Mouse (Mus musculus) hindbrain, postnatal 0 days (tissue): ENCODE data around the gene Ispd. TPM values are rescaled to one million over a fixed set of nuclear protein-coding genes. Genes with fewer than 3 reads are reported as not detected.

ENCODE experiments used
- ATAC-seq: fragments of 200-750 bp; cut with Nextera tagmentation; 2 replicates; pipeline ENCODE4 v1.8.0; 2017; ENCODE audit warnings: mild to moderate bottlenecking, moderate TSS enrichment, moderate library complexity
- DNase-seq: peaks from one replicate; pipeline ENCODE4 v3.0.0-alpha.2; 2015; ENCODE audit warnings: low spot score
- H3K27ac ChIP-seq: fragments of 300-500 bp; sonication (generic); 2 replicates; pipeline ENCODE4 v1.5.1; 2014; ENCODE audit warnings: mild to moderate bottlenecking
- H3K27me3 ChIP-seq: fragments of 300-500 bp; sonication (generic); 2 replicates; pipeline ENCODE4 v1.6.1; 2014; ENCODE audit warnings: low read length, mixed read lengths; ENCODE audit not compliant: insufficient read depth
- H3K36me3 ChIP-seq: fragments of 300-500 bp; sonication (generic); 2 replicates; pipeline ENCODE4 v1.6.1; 2014; ENCODE audit warnings: low read length, mixed read lengths; ENCODE audit not compliant: insufficient read depth
- H3K4me1 ChIP-seq: fragments of 300-500 bp; sonication (generic); 2 replicates; pipeline ENCODE4 v1.6.1; 2014; ENCODE audit warnings: antibody characterized with exemption, low read length, mixed read lengths; ENCODE audit not compliant: insufficient read depth
- H3K4me2 ChIP-seq: fragments of 300-500 bp; sonication (generic); 2 replicates; pipeline ENCODE4 v1.6.1; 2014; ENCODE audit warnings: low read depth, mild to moderate bottlenecking, low read length, moderate library complexity, mixed read lengths
- H3K4me3 ChIP-seq: fragments of 300-500 bp; sonication (generic); 2 replicates; pipeline ENCODE4 v1.5.1; 2014; ENCODE audit warnings: low read length
- H3K9ac ChIP-seq: fragments of 300-500 bp; sonication (generic); replicated peaks from 2 replicates; pipeline ENCODE4 v1.6.1; 2014; ENCODE audit warnings: mild to moderate bottlenecking, low read length, moderate library complexity, mixed read lengths
- H3K9me3 ChIP-seq: fragments of 300-500 bp; sonication (generic); 2 replicates; pipeline ENCODE4 v1.6.1; 2016; ENCODE audit warnings: low read length, mixed read lengths
- CTCF ChIP-seq: IDR thresholded peaks from 2 replicates; pipeline ENCODE4 v1.5.1; 2016; ENCODE audit warnings: antibody characterized with exemption, control low read depth, low read depth
- WGBS: fragments of 180-500 bp; shearing (Covaris S2); extraction: QIAGEN DNeasy Blood & Tissue Kit; methylation state at CpG from one replicate; pipeline ENCODE4 v1.1.7; 2014; 5-methylcytosine and 5-hydroxymethylcytosine counted together
- polyA plus RNA-seq: library from polyadenylated mRNA; unstranded; fragments of >200 nt; fragmentation: Nextera tagmentation; extraction: Ambion mirVana; gene quantifications from 2 replicates; pipeline ENCODE4 v1.2.1, GENCODE M21; 2015
- total RNA-seq: library from RNA; depleted of rRNA; stranded (reverse); fragments of >200 nt; gene quantifications from 2 replicates; pipeline ENCODE4 v1.2.3, GENCODE M21; 2014

The Ispd gene
- total and polyA plus RNA-seq, 2 experiments from 2014 or later, result 7.6 to 13.3 TPM

DNA sequence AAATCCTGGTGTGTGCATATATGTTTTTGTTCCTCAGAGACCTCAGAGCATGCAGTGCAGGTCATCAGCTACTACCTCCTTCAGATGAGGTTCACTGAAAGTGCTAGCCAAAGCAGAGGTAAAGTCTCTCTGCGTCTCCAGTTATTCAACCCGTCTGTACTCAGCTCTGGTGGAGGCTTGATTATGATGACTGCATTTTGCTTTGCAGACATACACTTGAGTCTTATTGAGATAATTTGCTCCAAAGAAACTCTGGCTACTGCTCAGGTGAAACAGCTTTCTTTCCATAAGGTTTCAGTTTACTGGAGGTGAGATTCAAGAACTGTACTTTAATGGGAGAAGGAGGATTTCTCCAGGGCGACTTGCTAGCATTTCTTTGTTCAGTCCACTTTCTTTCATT, 339.5 kb downstream of the Ispd start:
- no peaks in the 10 kb centered on the region for H3K27me3 ChIP-seq

DNA sequence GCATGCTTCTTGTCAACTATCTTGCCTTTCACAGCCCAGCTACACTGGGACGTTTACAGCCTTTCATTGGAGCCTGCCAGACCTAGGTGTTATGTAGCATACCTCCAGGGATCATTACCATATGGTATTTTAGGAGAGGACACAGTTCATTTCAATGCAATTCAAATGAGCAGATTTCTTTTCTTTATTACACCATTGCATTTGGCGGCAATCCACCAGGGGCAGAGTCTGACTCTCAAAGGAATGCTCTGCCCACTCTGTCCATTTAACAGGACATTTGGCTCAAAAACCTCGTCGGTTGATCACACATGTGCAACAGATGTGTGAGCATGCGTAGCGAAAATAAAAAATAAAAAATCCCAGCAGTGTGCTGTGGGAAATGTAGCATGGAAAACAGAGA, 340.0 kb downstream of the Ispd start:
- no peak overlapping the region for H3K4me3 ChIP-seq
- H3K9ac ChIP-seq, result no peak overlapping the region
- WGBS, result 34% methylated on average over 6 of the region's 6 CpGs
- TF ChIP-seq CTCF, result no peak
- DNase-seq (peak; percentile 35), ATAC-seq (no peak)
- no peak overlapping the region for H3K27ac ChIP-seq
- no peaks in the 10 kb centered on the region for H3K9me3 ChIP-seq
- no peaks in the 10 kb centered on the region for H3K4me1 ChIP-seq
- no peaks in the 10 kb centered on the region for H3K27me3 ChIP-seq
- no peaks in the 10 kb centered on the region for H3K36me3 ChIP-seq
- H3K4me2 ChIP-seq, result no peak overlapping the region

More for the DNA sequence above, 339.5 kb downstream of the Ispd start:
- DNase-seq, result no peak
- TF ChIP-seq CTCF, result no peak
- 77% methylated on average over 3 of the region's 3 CpGs for WGBS
- Histone ChIP-seq H3K9me3 (no peaks in the 10 kb centered on the region), H3K27ac (no peak overlapping the region), H3K4me1 (no peaks in the 10 kb centered on the region), H3K9ac (no peak overlapping the region), H3K4me3 (no peak overlapping the region), H3K4me2 (no peak overlapping the region), H3K36me3 (no peaks in the 10 kb centered on the region)
- ATAC-seq, result no peak

DNA sequence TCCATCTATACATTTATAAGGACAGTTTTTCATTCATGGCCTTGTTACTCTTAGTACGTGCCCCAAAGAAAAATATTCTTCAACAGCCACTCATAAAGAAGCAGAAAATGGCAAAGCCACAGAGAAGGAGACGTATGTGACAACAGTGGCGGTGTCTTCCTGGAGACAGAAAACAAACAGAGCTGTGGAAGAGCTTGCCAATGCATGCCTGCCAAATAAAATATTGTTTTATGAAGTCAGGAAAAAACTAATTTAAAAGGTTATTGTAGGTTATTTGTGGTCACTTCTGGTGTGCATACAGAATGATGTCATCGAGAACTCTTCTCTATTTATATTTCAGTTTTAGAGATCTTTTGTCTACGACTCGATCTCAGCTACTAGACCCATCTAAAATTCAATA, 341.5 kb downstream of the Ispd start:
- no peak for DNase-seq
- ATAC-seq, result no peak
- Histone ChIP-seq H3K27me3 (no peaks in the 10 kb centered on the region), H3K36me3 (no peaks in the 10 kb centered on the region), H3K9me3 (no peaks in the 10 kb centered on the region), H3K4me2 (no peak overlapping the region), H3K4me3 (no peak overlapping the region), H3K27ac (no peak overlapping the region), H3K4me1 (no peaks in the 10 kb centered on the region), H3K9ac (no peak overlapping the region)
- WGBS, result 77% methylated on average over 6 of the region's 6 CpGs
- TF ChIP-seq CTCF, result no peak

DNA sequence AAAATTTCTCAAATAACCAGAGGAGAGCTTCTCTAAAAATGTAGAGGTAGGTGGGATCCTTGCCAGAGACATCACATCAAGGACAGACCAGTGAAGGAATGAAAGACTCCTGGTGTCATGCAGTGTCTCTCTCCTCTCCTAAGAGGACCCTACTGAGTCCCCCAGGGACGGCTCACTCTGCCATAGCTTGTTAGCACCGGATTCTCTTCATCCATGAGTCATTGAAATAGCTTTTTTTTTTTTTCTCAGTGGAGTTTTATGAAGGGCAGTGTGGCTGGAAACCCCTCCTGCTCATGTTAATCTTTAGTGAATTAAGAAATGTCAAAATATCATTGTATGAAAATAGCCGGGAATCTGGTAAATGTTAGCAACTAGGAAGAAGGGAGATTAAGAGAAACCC, 342.1 kb downstream of the Ispd start:
- no peak overlapping the region for H3K4me3 ChIP-seq
- no peaks in the 10 kb centered on the region for H3K27me3 ChIP-seq
- no peaks in the 10 kb centered on the region for H3K9me3 ChIP-seq
- TF ChIP-seq CTCF, result no peak
- no peaks in the 10 kb centered on the region for H3K36me3 ChIP-seq
- H3K4me1 ChIP-seq, result no peaks in the 10 kb centered on the region
- DNase-seq (no peak), ATAC-seq (no peak)
- WGBS, result 80% methylated on average over 3 of the region's 3 CpGs
- H3K27ac ChIP-seq, result no peak overlapping the region
- no peak overlapping the region for H3K9ac ChIP-seq
- no peak overlapping the region for H3K4me2 ChIP-seq

DNA sequence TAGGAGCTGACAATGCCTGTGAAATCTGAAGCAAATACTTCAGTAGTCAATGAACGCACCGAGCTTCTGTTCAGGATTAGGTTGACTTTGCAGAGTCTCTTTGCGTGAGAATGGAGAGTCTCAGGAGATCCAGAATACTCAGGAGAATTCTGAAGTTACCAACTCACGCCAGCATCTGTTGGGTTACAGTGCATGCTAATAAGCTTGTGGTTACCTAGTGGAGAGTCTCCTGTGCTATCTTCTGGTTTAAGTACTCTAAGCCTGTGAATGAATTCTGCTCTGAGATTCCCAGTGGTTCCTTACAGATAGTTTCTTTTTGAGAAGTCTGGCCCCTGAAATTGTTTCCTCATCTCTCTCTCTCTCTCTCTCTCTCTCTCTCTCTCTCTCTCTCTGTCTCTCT, 343.0 kb downstream of the Ispd start:
- H3K9me3 ChIP-seq, result no peaks in the 10 kb centered on the region
- H3K27ac ChIP-seq, result no peak overlapping the region
- H3K9ac ChIP-seq, result no peak overlapping the region
- no peaks in the 10 kb centered on the region for H3K27me3 ChIP-seq
- no peak overlapping the region for H3K4me3 ChIP-seq
- H3K36me3 ChIP-seq, result no peaks in the 10 kb centered on the region
- WGBS, result 74% methylated on average over 4 of the region's 4 CpGs
- H3K4me1 ChIP-seq, result no peaks in the 10 kb centered on the region
- no peak for DNase-seq
- no peak overlapping the region for H3K4me2 ChIP-seq
- TF ChIP-seq CTCF, result no peak
- ATAC-seq, result no peak

DNA sequence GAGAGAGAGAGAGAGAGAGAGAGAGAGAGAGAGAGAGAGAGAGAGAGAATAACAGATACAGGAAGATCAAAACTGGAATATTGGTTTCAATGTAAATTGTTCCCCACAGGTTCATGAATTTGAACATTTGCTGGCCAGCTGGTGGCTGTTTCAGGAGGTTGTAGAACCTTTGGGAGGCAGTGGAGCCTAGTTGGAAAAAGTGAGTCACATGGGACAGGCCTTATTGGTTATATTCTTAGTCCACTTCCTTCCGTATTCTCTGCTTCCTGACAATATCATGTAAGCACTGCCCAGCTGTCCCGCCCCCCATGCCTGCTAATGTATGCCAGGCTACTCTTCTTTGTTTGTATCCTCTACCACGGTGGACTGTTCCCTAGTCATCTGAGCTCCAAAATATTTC, 344.0 kb downstream of the Ispd start:
- Histone ChIP-seq H3K4me1 (no peaks in the 10 kb centered on the region), H3K9ac (no peak overlapping the region), H3K4me2 (no peak overlapping the region), H3K27ac (no peak overlapping the region), H3K27me3 (no peaks in the 10 kb centered on the region), H3K36me3 (no peaks in the 10 kb centered on the region), H3K9me3 (no peaks in the 10 kb centered on the region), H3K4me3 (no peak overlapping the region)
- no peak for TF ChIP-seq CTCF
- WGBS, result 90% methylated on average over 3 of the region's 3 CpGs
- ATAC-seq, result no peak
- DNase-seq, result no peak

DNA sequence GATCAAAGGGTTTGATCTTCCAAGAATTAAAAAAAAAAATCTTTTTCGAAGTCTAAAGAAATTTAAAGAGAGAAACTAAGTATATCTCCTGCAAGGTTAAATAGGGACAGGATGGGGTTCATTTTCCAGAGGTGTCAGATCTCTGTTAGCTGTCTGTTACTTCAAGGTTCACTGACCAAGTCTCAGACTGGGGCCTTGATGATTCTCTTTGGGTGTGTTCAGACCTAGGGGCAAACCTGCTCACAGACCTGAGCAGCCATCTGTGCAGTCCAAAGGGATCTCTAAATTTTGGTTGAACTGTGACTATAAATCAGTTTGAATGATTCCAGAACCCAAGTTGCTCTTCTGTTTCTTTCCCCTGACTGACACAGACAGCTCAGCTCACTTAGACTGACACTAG, 344.8 kb downstream of the Ispd start:
- Histone ChIP-seq H3K4me2 (no peak overlapping the region), H3K4me1 (no peaks in the 10 kb centered on the region), H3K27ac (no peak overlapping the region), H3K27me3 (no peaks in the 10 kb centered on the region), H3K4me3 (no peak overlapping the region), H3K9ac (no peak overlapping the region), H3K36me3 (no peaks in the 10 kb centered on the region), H3K9me3 (no peaks in the 10 kb centered on the region)
- 84% methylated on average over 1 of the region's 1 CpGs for WGBS
- ATAC-seq (no peak), DNase-seq (no peak)
- TF ChIP-seq CTCF, result no peak
